Comparison of ENCODE assay signal across 12 mouse cellular contexts in genomic region chr2:41666296-41666695, GRCm38 (mm10).
"Had no signal": no experiment of that assay in that cellular context is flagged by ENCODE, and none has a peak within 500 bp of the region (broad histone marks: within the 10 kb centered on the region; RNA-seq: fewer than 3 reads in every experiment).

No protein-coding gene starts in this region.

- H3K4me1 ChIP-seq: limb, embryonic 15.5 days; liver, embryonic 12.5 days had no signal

- H3K9me3 ChIP-seq: limb, embryonic 15.5 days; liver, embryonic 12.5 days; midbrain, embryonic 12.5 days had no signal

- H3K27ac ChIP-seq: limb, embryonic 15.5 days; liver, embryonic 12.5 days; midbrain, embryonic 12.5 days had no signal

- H3K9ac ChIP-seq: limb, embryonic 15.5 days; liver, embryonic 12.5 days; lung, embryonic 14.5 days; midbrain, embryonic 12.5 days had no signal

- H3K27me3 ChIP-seq: limb, embryonic 15.5 days; liver, embryonic 12.5 days; midbrain, embryonic 12.5 days had no signal

- H3K4me2 ChIP-seq: limb, embryonic 15.5 days; liver, embryonic 12.5 days; lung, embryonic 14.5 days; midbrain, embryonic 12.5 days had no signal

- DNase-seq: kidney, adult 8-10 months; kidney, postnatal 25 days; layer of hippocampus, adult 9-11 months; layer of hippocampus, postnatal 36 days; lung, embryonic 14.5 days; lung, postnatal 10 days; lung, postnatal 4 days; right cerebral cortex, postnatal 14 days; thymus, postnatal 4 days had no signal

- ATAC-seq: liver, embryonic 12.5 days had no signal

- H3K36me3 ChIP-seq: limb, embryonic 15.5 days; liver, embryonic 12.5 days; midbrain, embryonic 12.5 days had no signal

- H3K4me3 ChIP-seq: limb, embryonic 15.5 days; liver, embryonic 12.5 days; midbrain, embryonic 12.5 days had no signal
